Mouse (Mus musculus): Measurements from ENCODE around the gene Ergic2.
A peak's percentile ranks its signal among the peaks of the same experiment; 100 is the strongest.

Gene Ergic2

GRCm38 (mm10) chr6:148211897-148212680, at the start of gene Ergic2:
TSS of gene Ergic2 (minus strand) at chr6:148212374.
- peak; percentile 98 for DNase-seq (ENCODE audit: extremely low read depth, low read depth)

GRCm38 (mm10) chr6:148260729-148261101, 48.5 kb upstream of the Ergic2 start:
- no peak for DNase-seq (ENCODE audit: extremely low read depth, low read depth)

- no peak for DNase-seq (ENCODE audit: extremely low read depth, low read depth)
Measured at GRCm38 (mm10) chr6:148259979-148260728, 48.0 kb upstream of the Ergic2 start.

GRCm38 (mm10) chr6:148259074-148259473, 46.9 kb upstream of the Ergic2 start:
- no peak for DNase-seq (ENCODE audit: extremely low read depth, low read depth)

- no peak for DNase-seq (ENCODE audit: extremely low read depth, low read depth)
Measured at GRCm38 (mm10) chr6:148257805-148258204, 45.6 kb upstream of the Ergic2 start.

- no peak for DNase-seq (ENCODE audit: extremely low read depth, low read depth)
Measured at GRCm38 (mm10) chr6:148256109-148256508, 43.9 kb upstream of the Ergic2 start.

- DNase-seq (ENCODE audit: extremely low read depth, low read depth), result no peak
Measured at GRCm38 (mm10) chr6:148255395-148256053, 43.4 kb upstream of the Ergic2 start.

GRCm38 (mm10) chr6:148249221-148249620, 37.0 kb upstream of the Ergic2 start:
- DNase-seq (ENCODE audit: extremely low read depth, low read depth), result no peak

- peak; percentile 39 for DNase-seq (ENCODE audit: extremely low read depth, low read depth)
Measured at GRCm38 (mm10) chr6:148248625-148249024, 36.5 kb upstream of the Ergic2 start.

GRCm38 (mm10) chr6:148246544-148246943, 34.4 kb upstream of the Ergic2 start:
- no peak for DNase-seq (ENCODE audit: extremely low read depth, low read depth)

- DNase-seq (ENCODE audit: extremely low read depth, low read depth), result no peak
Measured at GRCm38 (mm10) chr6:148244836-148245235, 32.7 kb upstream of the Ergic2 start.

GRCm38 (mm10) chr6:148242304-148242703, 30.1 kb upstream of the Ergic2 start:
- DNase-seq (ENCODE audit: extremely low read depth, low read depth), result peak; percentile 27

GRCm38 (mm10) chr6:148241685-148242084, 29.5 kb upstream of the Ergic2 start:
- DNase-seq (ENCODE audit: extremely low read depth, low read depth), result no peak

- DNase-seq (ENCODE audit: extremely low read depth, low read depth), result no peak
Measured at GRCm38 (mm10) chr6:148239311-148239710, 27.1 kb upstream of the Ergic2 start.

GRCm38 (mm10) chr6:148237453-148237852, 25.3 kb upstream of the Ergic2 start:
- no peak for DNase-seq (ENCODE audit: extremely low read depth, low read depth)

GRCm38 (mm10) chr6:148234105-148234828, 22.1 kb upstream of the Ergic2 start:
- no peak for DNase-seq (ENCODE audit: extremely low read depth, low read depth)

GRCm38 (mm10) chr6:148227542-148227941, 15.4 kb upstream of the Ergic2 start:
- DNase-seq (ENCODE audit: extremely low read depth, low read depth), result no peak

- no peak for DNase-seq (ENCODE audit: extremely low read depth, low read depth)
Measured at GRCm38 (mm10) chr6:148222686-148223085, 10.5 kb upstream of the Ergic2 start.

- peak; percentile 89 for DNase-seq (ENCODE audit: extremely low read depth, low read depth)
Measured at GRCm38 (mm10) chr6:148218235-148219076, 6.3 kb upstream of the Ergic2 start.

GRCm38 (mm10) chr6:148216752-148217151, 4.6 kb upstream of the Ergic2 start:
- no peak for DNase-seq (ENCODE audit: extremely low read depth, low read depth)
